Mouse (Mus musculus) megakaryocyte, embryonic 14.5 days (primary cell): ENCODE data around the gene Saysd1.

Experiments
- FLI1 ChIP-seq: IDR thresholded peaks from 2 replicates; pipeline ENCODE4 v1.6.1; 2012; ENCODE audit warnings: low read length, inconsistent platforms, mixed read lengths
- GATA1 ChIP-seq: IDR thresholded peaks from 3 replicates; pipeline ENCODE4 v1.6.1; 2012; ENCODE audit warnings: mixed read lengths, low read length, inconsistent platforms, borderline replicate concordance

DNA sequence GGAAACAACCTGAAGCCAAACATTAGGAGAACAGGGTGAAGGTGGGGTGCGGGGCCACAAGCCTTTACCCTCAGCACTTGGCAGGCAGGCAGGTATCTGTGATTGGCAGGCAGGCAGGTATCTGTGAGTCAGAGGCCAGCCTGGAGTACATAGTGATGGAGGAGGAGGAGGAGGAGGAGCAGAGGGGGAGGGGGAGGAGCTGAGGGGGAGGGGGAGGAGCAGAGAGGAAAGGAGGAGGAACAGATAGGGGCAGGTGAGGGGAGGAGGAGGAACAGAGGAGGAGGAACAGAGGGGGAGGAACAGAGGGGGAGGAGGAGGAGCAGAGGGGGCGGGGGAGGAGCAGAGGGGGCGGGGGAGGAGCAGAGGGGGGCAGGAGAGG, 105.6 kb downstream of the Saysd1 start:
- TF ChIP-seq GATA1 (no peak), FLI1 (no peak)
